Mouse (Mus musculus): ENCODE results near the gene Tstd2. TPM values are rescaled to one million over a fixed set of nuclear protein-coding genes. Genes with fewer than 3 reads are reported as not detected.

Tstd2 gene
- 34.0 and 43.5 TPM in 2 replicates for polyA plus RNA-seq (2011; ENCODE audit: insufficient read length, low read depth, missing spikeins)

- no peak for TF ChIP-seq CTCF (IDR thresholded peaks at IDR 0.05; ENCODE audit: borderline replicate concordance, insufficient read depth, low read length)
- peak; percentile 95 for TF ChIP-seq POLR2A (IDR thresholded peaks at IDR 0.05; ENCODE audit: low read depth, low read length)
- Histone ChIP-seq H3K4me1 (ENCODE audit: control insufficient read depth, insufficient read depth, low read length) (no peaks in the 10 kb centered on the region; the same call in 1 of the 2 replicates), H3K4me3 (ENCODE audit: insufficient read depth, low read length) (peak within 1 kb of the TSS; percentile 93), H3K27ac (ENCODE audit: insufficient read depth, low read length) (peak within 1 kb of the TSS; percentile 95)
These were observed at the start of gene Tstd2, which contains the start of gene Ncbp1 for GRCm38 (mm10) chr4:46138287-46139222. Gene Tstd2 (minus strand): TSS chr4:46138694. Gene Ncbp1 (plus strand): TSS chr4:46138613.

GRCm38 (mm10) chr4:46186466-46186865, 48.0 kb upstream of the Tstd2 start:
- no peak overlapping the region for H3K4me3 ChIP-seq (ENCODE audit: insufficient read depth, low read length)
- TF ChIP-seq POLR2A (IDR thresholded peaks at IDR 0.05; ENCODE audit: low read depth, low read length) = no peak
- no peak for TF ChIP-seq CTCF (IDR thresholded peaks at IDR 0.05; ENCODE audit: borderline replicate concordance, insufficient read depth, low read length)

DNA sequence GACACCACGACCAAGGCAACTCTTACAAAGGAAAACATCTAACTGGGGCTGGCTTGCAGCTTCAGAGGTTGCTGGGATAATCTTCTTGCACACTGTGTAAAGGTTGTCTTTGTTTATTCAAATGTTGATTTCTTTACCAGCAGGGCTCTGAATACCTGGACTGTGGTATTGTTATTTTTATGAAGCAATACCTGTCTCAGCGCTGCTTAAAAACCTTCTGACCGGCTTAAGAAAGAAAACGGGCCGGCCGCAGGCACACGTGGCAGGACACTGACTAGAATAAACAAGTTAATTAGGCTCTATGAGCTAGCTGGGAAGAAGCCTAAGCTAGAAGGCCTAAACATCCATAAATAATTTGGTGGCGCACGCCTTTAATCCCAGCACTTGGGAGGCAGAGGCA, 47.4 kb upstream of the Tstd2 start:
- Histone ChIP-seq H3K27ac (ENCODE audit: insufficient read depth, low read length) (no peak overlapping the region), H3K4me3 (ENCODE audit: insufficient read depth, low read length) (no peak overlapping the region), H3K4me1 (ENCODE audit: control insufficient read depth, insufficient read depth, low read length) (no peaks in the 10 kb centered on the region)
- TF ChIP-seq POLR2A (IDR thresholded peaks at IDR 0.05; ENCODE audit: low read depth, low read length) (no peak), CTCF (IDR thresholded peaks at IDR 0.05; ENCODE audit: borderline replicate concordance, insufficient read depth, low read length) (no peak)

More at GRCm38 (mm10) chr4:46186466-46186865, 48.0 kb upstream of the Tstd2 start:
- H3K27ac ChIP-seq (ENCODE audit: insufficient read depth, low read length) = no peak overlapping the region
- no peaks in the 10 kb centered on the region for H3K4me1 ChIP-seq (ENCODE audit: control insufficient read depth, insufficient read depth, low read length)

DNA sequence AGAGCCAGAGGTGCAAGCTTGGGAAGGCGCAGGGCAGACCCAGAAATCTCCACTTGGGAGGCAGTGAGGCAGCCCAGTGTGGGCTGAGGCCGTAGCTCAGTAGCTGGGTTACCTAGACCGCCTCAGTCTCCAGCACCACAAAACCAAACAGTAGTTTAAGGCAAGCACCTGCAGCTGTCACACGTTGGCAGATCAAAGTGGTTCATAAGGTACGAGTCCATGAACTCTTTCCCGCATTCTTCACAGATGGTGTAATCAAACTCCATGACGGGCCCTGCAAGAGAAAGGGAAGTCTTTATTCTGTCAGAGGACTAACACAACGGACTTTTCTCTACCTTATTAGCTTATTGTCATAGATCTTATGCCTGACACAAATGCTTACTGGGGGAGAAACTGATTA, 46.9 kb upstream of the Tstd2 start:
- Histone ChIP-seq H3K4me3 (ENCODE audit: insufficient read depth, low read length) (no peak overlapping the region), H3K4me1 (ENCODE audit: control insufficient read depth, insufficient read depth, low read length) (no peaks in the 10 kb centered on the region), H3K27ac (ENCODE audit: insufficient read depth, low read length) (no peak overlapping the region)
- no peak for TF ChIP-seq POLR2A (IDR thresholded peaks at IDR 0.05; ENCODE audit: low read depth, low read length)
- no peak for TF ChIP-seq CTCF (IDR thresholded peaks at IDR 0.05; ENCODE audit: borderline replicate concordance, insufficient read depth, low read length)

GRCm38 (mm10) chr4:46182181-46182580, 43.7 kb upstream of the Tstd2 start:
- no peak for TF ChIP-seq POLR2A (IDR thresholded peaks at IDR 0.05; ENCODE audit: low read depth, low read length)
- no peak for TF ChIP-seq CTCF (IDR thresholded peaks at IDR 0.05; ENCODE audit: borderline replicate concordance, insufficient read depth, low read length)

GRCm38 (mm10) chr4:46181168-46181567, 42.7 kb upstream of the Tstd2 start:
- Histone ChIP-seq H3K4me3 (ENCODE audit: insufficient read depth, low read length) (no peak overlapping the region), H3K4me1 (ENCODE audit: control insufficient read depth, insufficient read depth, low read length) (no peaks in the 10 kb centered on the region), H3K27ac (ENCODE audit: insufficient read depth, low read length) (no peak overlapping the region)
- TF ChIP-seq CTCF (IDR thresholded peaks at IDR 0.05; ENCODE audit: borderline replicate concordance, insufficient read depth, low read length) = no peak
- no peak for TF ChIP-seq POLR2A (IDR thresholded peaks at IDR 0.05; ENCODE audit: low read depth, low read length)

More at GRCm38 (mm10) chr4:46182181-46182580, 43.7 kb upstream of the Tstd2 start:
- H3K27ac ChIP-seq (ENCODE audit: insufficient read depth, low read length) = no peak overlapping the region
- no peak overlapping the region for H3K4me3 ChIP-seq (ENCODE audit: insufficient read depth, low read length)
- no peaks in the 10 kb centered on the region for H3K4me1 ChIP-seq (ENCODE audit: control insufficient read depth, insufficient read depth, low read length)

DNA sequence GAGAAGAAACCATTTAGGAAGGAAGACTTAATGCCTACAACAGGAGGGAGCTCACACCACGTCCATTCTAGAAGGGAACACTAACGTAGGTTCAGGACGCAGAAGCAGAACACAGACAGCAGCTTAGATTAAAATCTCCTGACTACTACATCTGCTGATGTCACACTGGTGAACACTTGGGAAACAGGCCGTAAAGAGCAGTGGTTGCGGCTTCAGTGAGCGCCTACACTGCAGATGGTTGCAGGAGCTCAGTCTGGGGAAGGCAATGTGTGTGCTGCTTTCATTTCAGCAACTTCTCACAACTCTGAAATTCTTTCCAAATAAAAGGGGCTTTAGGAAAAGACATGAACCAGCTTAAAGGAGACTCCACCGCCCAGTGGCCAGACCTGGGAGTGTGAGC, 39.0 kb upstream of the Tstd2 start:
- Histone ChIP-seq H3K4me3 (ENCODE audit: insufficient read depth, low read length) (no peak overlapping the region), H3K27ac (ENCODE audit: insufficient read depth, low read length) (no peak overlapping the region), H3K4me1 (ENCODE audit: control insufficient read depth, insufficient read depth, low read length) (no peaks in the 10 kb centered on the region)
- TF ChIP-seq POLR2A (IDR thresholded peaks at IDR 0.05; ENCODE audit: low read depth, low read length) (no peak), CTCF (IDR thresholded peaks at IDR 0.05; ENCODE audit: borderline replicate concordance, insufficient read depth, low read length) (no peak)

DNA sequence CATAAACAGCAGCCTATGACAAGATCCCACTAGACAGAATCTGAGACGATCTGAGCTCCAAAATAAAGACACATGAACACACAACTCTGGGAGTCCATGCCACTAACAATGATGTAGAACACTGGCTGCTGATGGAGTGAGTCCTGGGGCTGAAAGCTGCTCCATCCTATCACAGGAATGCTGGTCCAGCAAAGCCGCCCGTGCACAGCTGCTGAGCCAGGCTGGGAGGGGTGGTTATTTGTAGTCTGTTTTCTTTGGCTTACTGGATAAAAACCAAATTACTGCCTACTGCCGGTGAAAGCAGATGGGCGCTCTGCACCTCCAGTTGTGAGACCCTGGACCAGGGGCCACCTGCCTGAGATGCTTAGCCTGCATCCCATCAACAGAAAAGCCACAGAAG, 38.5 kb upstream of the Tstd2 start:
- Histone ChIP-seq H3K4me1 (ENCODE audit: control insufficient read depth, insufficient read depth, low read length) (no peaks in the 10 kb centered on the region), H3K27ac (ENCODE audit: insufficient read depth, low read length) (no peak overlapping the region), H3K4me3 (ENCODE audit: insufficient read depth, low read length) (no peak overlapping the region)
- TF ChIP-seq POLR2A (IDR thresholded peaks at IDR 0.05; ENCODE audit: low read depth, low read length) (no peak), CTCF (IDR thresholded peaks at IDR 0.05; ENCODE audit: borderline replicate concordance, insufficient read depth, low read length) (no peak)

DNA sequence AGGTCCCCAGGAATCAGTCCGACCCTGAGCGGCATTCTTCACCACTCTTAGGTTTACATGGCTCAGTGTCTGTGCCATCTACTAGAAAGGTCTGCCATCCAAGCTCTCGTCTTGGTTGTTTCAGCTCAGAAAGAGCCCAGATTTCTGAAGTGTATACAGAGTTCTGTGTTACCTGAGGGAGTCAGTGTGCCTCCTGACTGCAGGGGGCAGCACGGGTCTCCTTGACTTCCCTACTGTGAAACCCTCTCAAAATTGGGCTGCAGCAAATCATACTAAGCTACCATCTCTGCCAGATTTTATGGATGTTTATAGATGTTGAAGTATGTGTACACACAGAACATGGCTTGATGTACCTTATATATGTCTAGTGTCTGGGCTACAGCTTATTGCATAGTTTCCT, 37.8 kb upstream of the Tstd2 start:
- TF ChIP-seq POLR2A (IDR thresholded peaks at IDR 0.05; ENCODE audit: low read depth, low read length) (no peak), CTCF (IDR thresholded peaks at IDR 0.05; ENCODE audit: borderline replicate concordance, insufficient read depth, low read length) (no peak)
- no peak overlapping the region for H3K27ac ChIP-seq (ENCODE audit: insufficient read depth, low read length)
- H3K4me1 ChIP-seq (ENCODE audit: control insufficient read depth, insufficient read depth, low read length) = no peaks in the 10 kb centered on the region
- no peak overlapping the region for H3K4me3 ChIP-seq (ENCODE audit: insufficient read depth, low read length)

- TF ChIP-seq POLR2A (IDR thresholded peaks at IDR 0.05; ENCODE audit: low read depth, low read length) (no peak), CTCF (IDR thresholded peaks at IDR 0.05; ENCODE audit: borderline replicate concordance, insufficient read depth, low read length) (no peak)
- Histone ChIP-seq H3K4me1 (ENCODE audit: control insufficient read depth, insufficient read depth, low read length) (no peaks in the 10 kb centered on the region), H3K27ac (ENCODE audit: insufficient read depth, low read length) (no peak overlapping the region), H3K4me3 (ENCODE audit: insufficient read depth, low read length) (no peak overlapping the region)
These were observed 33.3 kb upstream of the Tstd2 start for GRCm38 (mm10) chr4:46171761-46172160.
